13 mouse cellular contexts compared by ENCODE assay signal in the genomic region with DNA sequence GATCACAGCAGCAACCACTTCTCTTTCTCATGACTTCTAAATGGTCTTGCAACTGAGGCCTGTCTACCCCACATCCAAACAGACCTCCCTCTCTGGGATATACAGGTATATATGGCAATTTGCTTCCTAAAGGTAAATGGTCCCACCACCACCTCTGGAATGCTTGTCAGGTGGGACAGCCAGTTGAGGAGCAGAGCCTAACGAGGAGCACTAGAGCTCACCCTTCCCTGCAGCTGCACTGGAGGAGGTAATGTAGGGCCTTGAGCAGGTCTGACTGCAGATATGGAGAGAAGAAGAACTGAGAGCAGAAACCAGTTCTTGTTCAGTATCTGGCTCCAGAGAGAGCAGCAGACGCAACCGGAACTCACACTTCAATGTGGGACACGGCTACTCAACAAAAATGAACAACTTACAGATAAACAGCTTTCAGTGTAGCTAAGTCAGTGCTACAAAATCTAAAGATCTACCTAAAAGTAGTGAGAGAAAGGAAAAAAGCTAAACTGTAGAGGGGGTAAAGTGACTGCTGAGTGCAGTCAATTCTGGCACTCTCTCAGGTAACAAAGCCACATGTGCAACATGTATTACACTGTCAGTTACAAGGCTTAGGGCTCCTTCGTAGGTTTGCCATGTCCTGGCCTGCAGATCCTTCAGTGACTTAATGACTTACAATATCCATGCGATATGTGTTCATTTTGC. TPM values are rescaled to one million over a fixed set of nuclear protein-coding genes. Genes with fewer than 3 reads are reported as not detected.
DNase-seq lines count a peak whose midpoint lies in the region; ATAC-seq and TF ChIP-seq lines count a peak whose summit lies in the region.
"Had no signal": no experiment of that assay in that cellular context is flagged by ENCODE, and none has a peak within 500 bp of the region (broad histone marks: within the 10 kb centered on the region; RNA-seq: fewer than 3 reads in every experiment).

No protein-coding gene starts in this region.

- peak overlapping the region; percentile 48 for H3K27ac ChIP-seq in heart, embryonic 16.5 days (ENCODE audit: low read length)
- peak overlapping the region; percentile 67 for H3K27ac ChIP-seq in spleen, adult 2 months (ENCODE audit: insufficient read depth, low read length)
- 0 out of 2 replicates have a peak overlapping the region, but pooled peaks have one; percentile 11 for H3K27ac ChIP-seq in liver, embryonic 16.5 days (ENCODE audit: low read length)
- H3K27ac ChIP-seq in stomach, postnatal 0 days (replicated peaks): peak overlapping the region; percentile 30; the same call in 1 of the 2 replicates
- no peak overlapping the region; the same call in 1 of the 2 replicates for H3K27ac ChIP-seq in left cerebral cortex, adult 2 months
- H3K27ac ChIP-seq: hindbrain, embryonic 10.5 days had no signal

- no peaks in the 10 kb centered on the region for H3K9me3 ChIP-seq in heart, embryonic 16.5 days (replicated peaks; ENCODE audit: control insufficient read depth, low read length)
- H3K9me3 ChIP-seq in liver, embryonic 16.5 days (replicated peaks; ENCODE audit: control insufficient read depth, low read length): no peaks in the 10 kb centered on the region
- H3K9me3 ChIP-seq in stomach, postnatal 0 days (ENCODE audit: control insufficient read depth, low read length): no peaks in the 10 kb centered on the region
- H3K9me3 ChIP-seq: hindbrain, embryonic 10.5 days had no signal

- H3K4me2 ChIP-seq in heart, embryonic 16.5 days (ENCODE audit: low read depth, low read length): no peak overlapping the region
- H3K4me2 ChIP-seq in liver, embryonic 16.5 days (ENCODE audit: low read depth, low read length): no peak overlapping the region
- no peak overlapping the region for H3K4me2 ChIP-seq in stomach, postnatal 0 days (replicated peaks; ENCODE audit: low read depth)

- H3K4me3 ChIP-seq in heart, embryonic 16.5 days (ENCODE audit: low read length): no peak overlapping the region
- H3K4me3 ChIP-seq in spleen, adult 2 months (ENCODE audit: extremely low read depth, insufficient read depth, insufficient read length): no peak overlapping the region
- no peak overlapping the region for H3K4me3 ChIP-seq in liver, embryonic 16.5 days (ENCODE audit: low read depth, low read length)
- H3K4me3 ChIP-seq in stomach, postnatal 0 days (ENCODE audit: low read depth, low read length): no peak overlapping the region
- H3K4me3 ChIP-seq in left cerebral cortex, adult 2 months: no peak overlapping the region
- H3K4me3 ChIP-seq: hindbrain, embryonic 10.5 days had no signal

- TF ChIP-seq POLR2A in spleen, adult 2 months (IDR thresholded peaks at IDR 0.05; ENCODE audit: low read depth, low read length): no peak

- peak overlapping the region; percentile 5; the same call in 1 of the 2 replicates for H3K9ac ChIP-seq in heart, embryonic 16.5 days (ENCODE audit: low read length)
- no peak overlapping the region for H3K9ac ChIP-seq in liver, embryonic 16.5 days (ENCODE audit: low read depth, low read length)
- no peak overlapping the region for H3K9ac ChIP-seq in stomach, postnatal 0 days (ENCODE audit: low read length)

- H3K4me1 ChIP-seq in heart, embryonic 16.5 days (ENCODE audit: control insufficient read depth, insufficient read depth, low read length): peaks cover 26% of the 10 kb centered on the region
- peaks cover 35% of the 10 kb centered on the region for H3K4me1 ChIP-seq in spleen, adult 2 months (ENCODE audit: control insufficient read depth, insufficient read depth, insufficient read length)
- H3K4me1 ChIP-seq in liver, embryonic 16.5 days (ENCODE audit: control insufficient read depth, low read depth, low read length): peaks cover 23% of the 10 kb centered on the region
- no peaks in the 10 kb centered on the region for H3K4me1 ChIP-seq in stomach, postnatal 0 days (replicated peaks; ENCODE audit: control insufficient read depth, insufficient read depth)

- no peak for DNase-seq in heart, postnatal 10 days
- no peak for DNase-seq in spleen, adult 2 months (ENCODE audit: low read depth in 1 of 2, low spot score in 2 of 2)
- DNase-seq in spleen, adult 12 weeks (ENCODE audit: low spot score): no peak
- DNase-seq in stomach, postnatal 0 days (ENCODE audit: low spot score): no peak
- DNase-seq in left cerebral cortex, adult 2 months (ENCODE audit: extremely low spot score in 1 of 2, low spot score in 2 of 2): no peak
- no peak for DNase-seq in left cerebral cortex, postnatal 25 days (ENCODE audit: low spot score in 2 of 2)
- DNase-seq: embryo, embryonic 11 days; kidney, adult 18-20 months had no signal

- no peak for ATAC-seq in heart, embryonic 16.5 days (replicated peaks; ENCODE audit: extremely low read depth, insufficient read depth, low FRiP score)
- no peak for ATAC-seq in liver, embryonic 16.5 days (ENCODE audit: low read depth)
- no peak for ATAC-seq in stomach, postnatal 0 days (ENCODE audit: low FRiP score, low TSS enrichment)
- ATAC-seq: CD4-positive, CD25-positive, alpha-beta regulatory T cell, adult 4 months; Patski had no signal

- TF ChIP-seq EP300 in stomach, postnatal 0 days (optimal IDR thresholded peaks at IDR 0.05): no peak

- 72% methylated on average over 6 of the region's 6 CpGs for WGBS in heart, embryonic 16.5 days
- WGBS in spleen, adult 2 months: 49% methylated on average over 6 of the region's 6 CpGs
- WGBS in liver, embryonic 16.5 days (ENCODE audit: insufficient replicate concordance): 42% methylated on average over 6 of the region's 6 CpGs
- 62% methylated on average over 6 of the region's 6 CpGs for WGBS in stomach, postnatal 0 days

- TF ChIP-seq CTCF in spleen, adult 2 months (IDR thresholded peaks at IDR 0.05; ENCODE audit: extremely low read depth, insufficient read depth, insufficient read length, insufficient replicate concordance): no peak
- no peak for TF ChIP-seq CTCF in stomach, postnatal 0 days (IDR thresholded peaks at IDR 0.05; ENCODE audit: low read depth)
- no peak for TF ChIP-seq CTCF in left cerebral cortex, adult 2 months (IDR thresholded peaks at IDR 0.05)

- intact Hi-C loops in heart, postnatal 10 days (cut with DNase I): no loop called here
- intact Hi-C loops in left cerebral cortex, adult 2 months (cut with DNase I): no loop called here
- intact Hi-C loops in left cerebral cortex, postnatal 25 days (cut with DNase I): no loop called here

- no peaks in the 10 kb centered on the region for H3K36me3 ChIP-seq in heart, embryonic 16.5 days (ENCODE audit: control insufficient read depth, insufficient read depth)
- no peaks in the 10 kb centered on the region for H3K36me3 ChIP-seq in spleen, adult 2 months (ENCODE audit: control insufficient read depth, insufficient read depth, low read length)
- H3K36me3 ChIP-seq in liver, embryonic 16.5 days (ENCODE audit: control insufficient read depth, insufficient read depth): no peaks in the 10 kb centered on the region
- H3K36me3 ChIP-seq in stomach, postnatal 0 days (ENCODE audit: control insufficient read depth, insufficient read depth, low read length): no peaks in the 10 kb centered on the region
- H3K36me3 ChIP-seq: hindbrain, embryonic 10.5 days had no signal

- H3K27me3 ChIP-seq in heart, embryonic 16.5 days (ENCODE audit: control insufficient read depth, insufficient read depth, low read length): no peaks in the 10 kb centered on the region
- no peaks in the 10 kb centered on the region for H3K27me3 ChIP-seq in spleen, adult 2 months (ENCODE audit: control insufficient read depth, insufficient read depth, low read length)
- no peaks in the 10 kb centered on the region for H3K27me3 ChIP-seq in liver, embryonic 16.5 days (ENCODE audit: control insufficient read depth, insufficient read depth, low read depth, low read length)
- H3K27me3 ChIP-seq in stomach, postnatal 0 days (ENCODE audit: control insufficient read depth, insufficient read depth, low read length): no peaks in the 10 kb centered on the region
- H3K27me3 ChIP-seq: Patski had no signal

RNA-seq across cellular contexts. Expression of gene Stau1, which starts 21.8 kb away (rescaled TPM):
- 56.8 and 57.1 TPM in 2 replicates for polyA plus RNA-seq in heart, embryonic 16.5 days (2015; fragmentation: Nextera tagmentation; extraction: Ambion mirVana)
- total RNA-seq in heart, postnatal 10 days (2021): 10 to 100 TPM; 54.2 TPM
- 15.2 and 15.6 TPM in 2 replicates for polyA plus RNA-seq in spleen, adult 2 months (2012; rRNA removed)
- 27.7 and 29.6 TPM in 2 replicates for polyA plus RNA-seq in liver, embryonic 16.5 days (2015; fragmentation: Nextera tagmentation; extraction: Ambion mirVana)
- polyA plus RNA-seq in stomach, postnatal 0 days (2015; fragmentation: Nextera tagmentation; extraction: Ambion mirVana): 34.9 and 35.0 TPM in 2 replicates
- total RNA-seq in left cerebral cortex, adult 2 months (2021): 10 to 100 TPM; 73.3 to 77.4 TPM
- total RNA-seq in left cerebral cortex, postnatal 25 days (2021): 10 to 100 TPM; 64.4 to 67.1 TPM

RNA-seq across cellular contexts. Expression of gene Ddx27, which starts 40.7 kb away (rescaled TPM):
- polyA plus RNA-seq in heart, embryonic 16.5 days (2015; fragmentation: Nextera tagmentation; extraction: Ambion mirVana): 30.2 and 33.0 TPM in 2 replicates
- 10 to 100 TPM; 17.5 to 18.3 TPM for total RNA-seq in heart, postnatal 10 days (2021)
- polyA plus RNA-seq in spleen, adult 2 months (2012; rRNA removed): 27.4 and 32.9 TPM in 2 replicates
- polyA plus RNA-seq in liver, embryonic 16.5 days (2015; fragmentation: Nextera tagmentation; extraction: Ambion mirVana): 32.9 and 36.0 TPM in 2 replicates
- polyA plus RNA-seq in stomach, postnatal 0 days (2015; fragmentation: Nextera tagmentation; extraction: Ambion mirVana): 21.8 and 22.0 TPM in 2 replicates
- total RNA-seq in left cerebral cortex, adult 2 months (2021): 10 to 100 TPM; 34.6 to 35.5 TPM
- 10 to 100 TPM; 27.7 to 28.6 TPM for total RNA-seq in left cerebral cortex, postnatal 25 days (2021)
